Mouse (Mus musculus) intestine, embryonic 15.5 days (tissue): ENCODE data around the gene Rbfox2. TPM values are rescaled to one million over a fixed set of nuclear protein-coding genes. Genes with fewer than 3 reads are reported as not detected.
A peak's percentile ranks its signal among the peaks of the same experiment; 100 is the strongest.

ENCODE experiments used
- ATAC-seq: fragments of 200-750 bp; cut with Nextera tagmentation; 2 replicates; pipeline ENCODE4 v1.8.0; 2017; ENCODE audit warnings: moderate TSS enrichment, moderate library complexity
- H3K27ac ChIP-seq: fragments of 300-500 bp; sonication (generic); 2 replicates; pipeline ENCODE4 v1.5.1; 2015; ENCODE audit warnings: mild to moderate bottlenecking, inconsistent platforms
- H3K27me3 ChIP-seq: fragments of 300-500 bp; sonication (generic); replicated peaks from 2 replicates; pipeline ENCODE4 v1.6.1; 2015; ENCODE audit warnings: inconsistent platforms
- H3K36me3 ChIP-seq: fragments of 300-500 bp; sonication (generic); 2 replicates; pipeline ENCODE4 v1.6.1; 2015; ENCODE audit warnings: inconsistent platforms
- H3K4me1 ChIP-seq: fragments of 300-500 bp; sonication (generic); replicated peaks from 2 replicates; pipeline ENCODE4 v1.6.1; 2015; ENCODE audit warnings: inconsistent platforms
- H3K4me2 ChIP-seq: fragments of 300-500 bp; sonication (generic); replicated peaks from 2 replicates; pipeline ENCODE4 v1.6.1; 2015; ENCODE audit warnings: mild to moderate bottlenecking, inconsistent platforms
- H3K4me3 ChIP-seq: fragments of 300-500 bp; sonication (generic); replicated peaks from 2 replicates; pipeline ENCODE4 v1.5.1; 2015; ENCODE audit warnings: inconsistent platforms
- H3K9ac ChIP-seq: fragments of 300-500 bp; sonication (generic); 2 replicates; pipeline ENCODE4 v1.6.1; 2015; ENCODE audit warnings: inconsistent platforms
- H3K9me3 ChIP-seq: fragments of 300-500 bp; sonication (generic); 2 replicates; pipeline ENCODE4 v1.6.1; 2016; ENCODE audit warnings: inconsistent platforms
- WGBS: fragments of 180-500 bp; shearing (Covaris S2); methylation state at CpG from one replicate; pipeline ENCODE4 v1.1.7; 2015; 5-methylcytosine and 5-hydroxymethylcytosine counted together
- polyA plus RNA-seq: library from polyadenylated mRNA; unstranded; fragments of >200 nt; fragmentation: Nextera tagmentation; extraction: Ambion mirVana; gene quantifications from 2 replicates; pipeline ENCODE4 v1.2.1, GENCODE M21; 2015

Gene Rbfox2
- polyA plus RNA-seq, 1 experiment from 2014 or later = 44.8 TPM

GRCm38 (mm10) chr15:77239564-77239963 is 67.2 kb downstream of the Rbfox2 start:
- Histone ChIP-seq H3K27me3 (no peaks in the 10 kb centered on the region), H3K9me3 (no peaks in the 10 kb centered on the region), H3K9ac (no peak overlapping the region), H3K4me1 (peaks cover 21% of the 10 kb centered on the region), H3K27ac (no peak overlapping the region), H3K36me3 (no peaks in the 10 kb centered on the region), H3K4me3 (no peak overlapping the region), H3K4me2 (no peak overlapping the region)
- 58% methylated on average over 4 of the region's 4 CpGs for WGBS
- ATAC-seq = no peak

- ATAC-seq = no peak
- Histone ChIP-seq H3K4me1 (peaks cover 31% of the 10 kb centered on the region), H3K4me3 (no peak overlapping the region), H3K9me3 (no peaks in the 10 kb centered on the region), H3K27me3 (no peaks in the 10 kb centered on the region), H3K27ac (no peak overlapping the region), H3K9ac (no peak overlapping the region), H3K4me2 (no peak overlapping the region), H3K36me3 (no peaks in the 10 kb centered on the region)
- WGBS = 44% methylated on average over 1 of the region's 1 CpGs
Observed at GRCm38 (mm10) chr15:77237661-77238060, 69.1 kb downstream of the Rbfox2 start.

- no peak overlapping the region for H3K27ac ChIP-seq
- H3K9me3 ChIP-seq = no peaks in the 10 kb centered on the region
- no peaks in the 10 kb centered on the region for H3K27me3 ChIP-seq
- WGBS = 41% methylated on average over 7 of the region's 7 CpGs
- no peak overlapping the region for H3K9ac ChIP-seq
- H3K4me3 ChIP-seq = no peak overlapping the region
- 0 out of 2 replicates have a peak, but pooled peaks have one; percentile 39 for ATAC-seq
- H3K4me1 ChIP-seq = peaks cover 31% of the 10 kb centered on the region
- H3K36me3 ChIP-seq = no peaks in the 10 kb centered on the region
- no peak overlapping the region for H3K4me2 ChIP-seq
Observed at GRCm38 (mm10) chr15:77236055-77236567, 70.7 kb downstream of the Rbfox2 start.

GRCm38 (mm10) chr15:77235551-77235950 is 71.3 kb downstream of the Rbfox2 start:
- Histone ChIP-seq H3K4me3 (no peak overlapping the region), H3K27me3 (no peaks in the 10 kb centered on the region), H3K27ac (no peak overlapping the region), H3K4me2 (no peak overlapping the region), H3K9me3 (no peaks in the 10 kb centered on the region), H3K36me3 (no peaks in the 10 kb centered on the region), H3K9ac (no peak overlapping the region), H3K4me1 (peaks cover 31% of the 10 kb centered on the region)
- 90% methylated on average over 4 of the region's 4 CpGs for WGBS
- ATAC-seq = no peak

- no peaks in the 10 kb centered on the region for H3K9me3 ChIP-seq
- H3K36me3 ChIP-seq = no peaks in the 10 kb centered on the region
- WGBS = 46% methylated on average over 4 of the region's 4 CpGs
- no peak overlapping the region for H3K27ac ChIP-seq
- H3K4me3 ChIP-seq = no peak overlapping the region
- H3K27me3 ChIP-seq = no peaks in the 10 kb centered on the region
- ATAC-seq = no peak
- no peak overlapping the region for H3K9ac ChIP-seq
- H3K4me2 ChIP-seq = no peak overlapping the region
- H3K4me1 ChIP-seq = peaks cover 31% of the 10 kb centered on the region
Observed at GRCm38 (mm10) chr15:77234296-77234695, 72.5 kb downstream of the Rbfox2 start.

- no peak overlapping the region for H3K9ac ChIP-seq
- peaks cover 17% of the 10 kb centered on the region for H3K4me1 ChIP-seq
- no peak overlapping the region for H3K27ac ChIP-seq
- 62% methylated on average over 3 of the region's 3 CpGs for WGBS
- H3K4me3 ChIP-seq = no peak overlapping the region
- no peak for ATAC-seq
- no peaks in the 10 kb centered on the region for H3K9me3 ChIP-seq
- no peaks in the 10 kb centered on the region for H3K27me3 ChIP-seq
- H3K4me2 ChIP-seq = no peak overlapping the region
- no peaks in the 10 kb centered on the region for H3K36me3 ChIP-seq
Observed at GRCm38 (mm10) chr15:77230144-77230543, 76.7 kb downstream of the Rbfox2 start.

GRCm38 (mm10) chr15:77226831-77227354 is 79.9 kb downstream of the Rbfox2 start:
- 0 out of 2 replicates have a peak, but pooled peaks cover 4% of the 10 kb centered on the region for H3K4me1 ChIP-seq
- ATAC-seq = no peak
- H3K4me2 ChIP-seq = no peak overlapping the region
- 55% methylated on average over 7 of the region's 7 CpGs for WGBS
- no peaks in the 10 kb centered on the region for H3K36me3 ChIP-seq
- H3K9ac ChIP-seq = no peak overlapping the region
- H3K27me3 ChIP-seq = no peaks in the 10 kb centered on the region
- no peak overlapping the region for H3K27ac ChIP-seq
- H3K9me3 ChIP-seq = no peaks in the 10 kb centered on the region
- no peak overlapping the region for H3K4me3 ChIP-seq

GRCm38 (mm10) chr15:77225858-77226257 is 80.9 kb downstream of the Rbfox2 start:
- Histone ChIP-seq H3K27ac (no peak overlapping the region), H3K9ac (no peak overlapping the region), H3K4me3 (no peak overlapping the region), H3K4me1 (0 out of 2 replicates have a peak, but pooled peaks cover 6% of the 10 kb centered on the region), H3K27me3 (no peaks in the 10 kb centered on the region), H3K4me2 (no peak overlapping the region), H3K36me3 (no peaks in the 10 kb centered on the region), H3K9me3 (no peaks in the 10 kb centered on the region)
- WGBS = 58% methylated on average over 4 of the region's 4 CpGs
- ATAC-seq = no peak

- no peak for ATAC-seq
- H3K27me3 ChIP-seq = no peaks in the 10 kb centered on the region
- 0 out of 2 replicates have a peak, but pooled peaks cover 6% of the 10 kb centered on the region for H3K4me1 ChIP-seq
- no peak overlapping the region for H3K27ac ChIP-seq
- no peaks in the 10 kb centered on the region for H3K9me3 ChIP-seq
- no peak overlapping the region for H3K4me3 ChIP-seq
- no peak overlapping the region for H3K9ac ChIP-seq
- H3K4me2 ChIP-seq = no peak overlapping the region
- no peaks in the 10 kb centered on the region for H3K36me3 ChIP-seq
Observed at GRCm38 (mm10) chr15:77225274-77225673, 81.5 kb downstream of the Rbfox2 start.

- Histone ChIP-seq H3K27ac (no peak overlapping the region), H3K36me3 (no peaks in the 10 kb centered on the region)
Observed at GRCm38 (mm10) chr15:77220833-77221232, 86.0 kb downstream of the Rbfox2 start.

GRCm38 (mm10) chr15:77220137-77220536 is 86.7 kb downstream of the Rbfox2 start:
- H3K4me3 ChIP-seq = no peak overlapping the region
- H3K27ac ChIP-seq = no peak overlapping the region
- peak; percentile 82 for ATAC-seq

More at GRCm38 (mm10) chr15:77220833-77221232, 86.0 kb downstream of the Rbfox2 start:
- Histone ChIP-seq H3K9ac (no peak overlapping the region), H3K9me3 (no peaks in the 10 kb centered on the region), H3K4me1 (peaks cover 3% of the 10 kb centered on the region; the same call in 1 of the 2 replicates), H3K27me3 (no peaks in the 10 kb centered on the region), H3K4me3 (no peak overlapping the region), H3K4me2 (no peak overlapping the region)
- no peak for ATAC-seq
- 65% methylated on average over 4 of the region's 4 CpGs for WGBS

GRCm38 (mm10) chr15:77219571-77219970 is 87.2 kb downstream of the Rbfox2 start:
- H3K4me1 ChIP-seq = peaks cover 11% of the 10 kb centered on the region
- H3K27me3 ChIP-seq = no peaks in the 10 kb centered on the region
- no peaks in the 10 kb centered on the region for H3K9me3 ChIP-seq
- H3K36me3 ChIP-seq = no peaks in the 10 kb centered on the region
- no peak overlapping the region for H3K9ac ChIP-seq
- WGBS = 67% methylated on average over 1 of the region's 1 CpGs
- no peak overlapping the region for H3K27ac ChIP-seq
- no peak overlapping the region for H3K4me3 ChIP-seq
- no peak for ATAC-seq
- H3K4me2 ChIP-seq = no peak overlapping the region

More at GRCm38 (mm10) chr15:77220137-77220536, 86.7 kb downstream of the Rbfox2 start:
- Histone ChIP-seq H3K4me2 (no peak overlapping the region), H3K27me3 (no peaks in the 10 kb centered on the region), H3K9me3 (no peaks in the 10 kb centered on the region), H3K9ac (no peak overlapping the region), H3K36me3 (no peaks in the 10 kb centered on the region), H3K4me1 (peaks cover 10% of the 10 kb centered on the region)

GRCm38 (mm10) chr15:77218007-77218406 is 88.8 kb downstream of the Rbfox2 start:
- no peaks in the 10 kb centered on the region for H3K9me3 ChIP-seq
- WGBS = 88% methylated on average over 3 of the region's 3 CpGs
- H3K27me3 ChIP-seq = no peaks in the 10 kb centered on the region
- no peak for ATAC-seq
- no peak overlapping the region for H3K27ac ChIP-seq
- no peak overlapping the region for H3K9ac ChIP-seq
- H3K4me1 ChIP-seq = peaks cover 22% of the 10 kb centered on the region
- no peaks in the 10 kb centered on the region for H3K36me3 ChIP-seq
- no peak overlapping the region for H3K4me3 ChIP-seq
- no peak overlapping the region for H3K4me2 ChIP-seq
